Mouse (Mus musculus) neural tube, embryonic 12.5 days (tissue): ENCODE results near the gene Rora. TPM values are rescaled to one million over a fixed set of nuclear protein-coding genes. Genes with fewer than 3 reads are reported as not detected.

Source experiments
- ATAC-seq: fragments of 200-750 bp; cut with Nextera tagmentation; 2 replicates; pipeline ENCODE4 v1.8.0; 2017; ENCODE audit warnings: low read depth, mild to moderate bottlenecking, moderate TSS enrichment, moderate library complexity; ENCODE audit not compliant: low FRiP score
- H3K27ac ChIP-seq: fragments of 300-500 bp; sonication (generic); 2 replicates; pipeline ENCODE4 v1.5.1; 2016
- H3K27me3 ChIP-seq: fragments of 300-500 bp; sonication (generic); replicated peaks from 2 replicates; pipeline ENCODE4 v1.6.1; 2016; ENCODE audit warnings: mild to moderate bottlenecking
- H3K36me3 ChIP-seq: fragments of 300-500 bp; sonication (generic); 2 replicates; pipeline ENCODE4 v1.6.1; 2016; ENCODE audit warnings: mild to moderate bottlenecking
- H3K4me1 ChIP-seq: fragments of 300-500 bp; sonication (generic); 2 replicates; pipeline ENCODE4 v1.6.1; 2016
- H3K4me2 ChIP-seq: fragments of 300-500 bp; sonication (generic); replicated peaks from 2 replicates; pipeline ENCODE4 v1.6.1; 2016; ENCODE audit warnings: mild to moderate bottlenecking
- H3K4me3 ChIP-seq: fragments of 300-500 bp; sonication (generic); 2 replicates; pipeline ENCODE4 v1.5.1; 2016
- H3K9ac ChIP-seq: fragments of 300-500 bp; sonication (generic); 2 replicates; pipeline ENCODE4 v1.6.1; 2016; ENCODE audit warnings: mild to moderate bottlenecking
- H3K9me3 ChIP-seq: fragments of 300-500 bp; sonication (generic); 2 replicates; pipeline ENCODE4 v1.6.1; 2016; ENCODE audit warnings: mild to moderate bottlenecking
- WGBS: fragments of 180-500 bp; shearing (Covaris S2); methylation state at CpG from one replicate; pipeline ENCODE4 v1.1.7; 2016; 5-methylcytosine and 5-hydroxymethylcytosine counted together
- polyA plus RNA-seq: library from polyadenylated mRNA; unstranded; fragments of >200 nt; fragmentation: Nextera tagmentation; extraction: Ambion mirVana; gene quantifications from 2 replicates; pipeline ENCODE4 v1.2.1, GENCODE M21; 2016

Gene Rora
- polyA plus RNA-seq, 1 experiment from 2014 or later: 5.3 TPM

GRCm38 (mm10) chr9:68913191-68913697 lies 259.7 kb downstream of the Rora start:
- H3K36me3 ChIP-seq: no peaks in the 10 kb centered on the region
- no peak overlapping the region for H3K4me2 ChIP-seq
- 0 out of 2 replicates have a peak, but pooled peaks cover 4% of the 10 kb centered on the region for H3K9me3 ChIP-seq
- ATAC-seq: no peak
- H3K27ac ChIP-seq: no peak overlapping the region
- H3K27me3 ChIP-seq: no peaks in the 10 kb centered on the region
- H3K4me3 ChIP-seq: no peak overlapping the region
- WGBS: 74% methylated on average over 10 of the region's 10 CpGs
- no peak overlapping the region for H3K9ac ChIP-seq
- no peaks in the 10 kb centered on the region for H3K4me1 ChIP-seq

- WGBS: 93% methylated on average over 4 of the region's 4 CpGs
- Histone ChIP-seq H3K4me1 (no peaks in the 10 kb centered on the region), H3K36me3 (no peaks in the 10 kb centered on the region), H3K4me2 (no peak overlapping the region), H3K4me3 (no peak overlapping the region), H3K9me3 (0 out of 2 replicates have a peak, but pooled peaks cover 4% of the 10 kb centered on the region), H3K9ac (no peak overlapping the region), H3K27ac (no peak overlapping the region), H3K27me3 (no peaks in the 10 kb centered on the region)
- no peak for ATAC-seq
Measured at GRCm38 (mm10) chr9:68914541-68915275, 261.1 kb downstream of the Rora start.

- no peak overlapping the region for H3K27ac ChIP-seq
- no peak for ATAC-seq
- 68% methylated on average over 1 of the region's 1 CpGs for WGBS
- H3K4me2 ChIP-seq: no peak overlapping the region
- H3K4me1 ChIP-seq: no peaks in the 10 kb centered on the region
- no peak overlapping the region for H3K9ac ChIP-seq
- H3K9me3 ChIP-seq: 0 out of 2 replicates have a peak, but pooled peaks cover 4% of the 10 kb centered on the region
- H3K27me3 ChIP-seq: no peaks in the 10 kb centered on the region
- no peak overlapping the region for H3K4me3 ChIP-seq
- no peaks in the 10 kb centered on the region for H3K36me3 ChIP-seq
Measured at GRCm38 (mm10) chr9:68916741-68917140, 263.2 kb downstream of the Rora start.

GRCm38 (mm10) chr9:68923128-68923601 lies 269.6 kb downstream of the Rora start:
- no peaks in the 10 kb centered on the region for H3K36me3 ChIP-seq
- no peaks in the 10 kb centered on the region for H3K27me3 ChIP-seq
- whole genome bisulfite sequencing: 85% methylated on average over 12 of the region's 12 CpGs
- H3K4me2 ChIP-seq: no peak overlapping the region
- no peak overlapping the region for H3K9ac ChIP-seq
- H3K4me1 ChIP-seq: no peaks in the 10 kb centered on the region
- no peak overlapping the region for H3K4me3 ChIP-seq
- no peak overlapping the region for H3K27ac ChIP-seq
- ATAC-seq: no peak
- 0 out of 2 replicates have a peak, but pooled peaks cover under 1% of the 10 kb centered on the region for H3K9me3 ChIP-seq

- no peak overlapping the region for H3K9ac ChIP-seq
- ATAC-seq: no peak
- H3K36me3 ChIP-seq: no peaks in the 10 kb centered on the region
- H3K27me3 ChIP-seq: no peaks in the 10 kb centered on the region
- WGBS: 94% methylated on average over 6 of the region's 6 CpGs
- H3K9me3 ChIP-seq: no peaks in the 10 kb centered on the region
- H3K4me3 ChIP-seq: no peak overlapping the region
- 0 out of 2 replicates have a peak, but pooled peaks cover 6% of the 10 kb centered on the region for H3K4me1 ChIP-seq
- no peak overlapping the region for H3K27ac ChIP-seq
- H3K4me2 ChIP-seq: no peak overlapping the region
Measured at GRCm38 (mm10) chr9:68926406-68926805, 272.8 kb downstream of the Rora start.

GRCm38 (mm10) chr9:68933159-68933558 lies 279.6 kb downstream of the Rora start:
- Histone ChIP-seq H3K9ac (no peak overlapping the region), H3K27ac (no peak overlapping the region), H3K27me3 (no peaks in the 10 kb centered on the region), H3K4me3 (no peak overlapping the region), H3K36me3 (no peaks in the 10 kb centered on the region), H3K9me3 (no peaks in the 10 kb centered on the region), H3K4me1 (0 out of 2 replicates have a peak, but pooled peaks cover 6% of the 10 kb centered on the region), H3K4me2 (no peak overlapping the region)
- ATAC-seq: no peak
- WGBS: 53% methylated on average over 3 of the region's 3 CpGs

- Histone ChIP-seq H3K4me3 (no peak overlapping the region), H3K4me1 (0 out of 2 replicates have a peak, but pooled peaks cover 6% of the 10 kb centered on the region), H3K27me3 (no peaks in the 10 kb centered on the region), H3K9me3 (no peaks in the 10 kb centered on the region), H3K4me2 (no peak overlapping the region), H3K9ac (no peak overlapping the region), H3K27ac (no peak overlapping the region), H3K36me3 (no peaks in the 10 kb centered on the region)
- no peak for ATAC-seq
- 80% methylated on average over 4 of the region's 4 CpGs for whole genome bisulfite sequencing
Measured at GRCm38 (mm10) chr9:68934238-68934637, 280.7 kb downstream of the Rora start.

- H3K27me3 ChIP-seq: no peaks in the 10 kb centered on the region
- no peaks in the 10 kb centered on the region for H3K36me3 ChIP-seq
- H3K4me3 ChIP-seq: no peak overlapping the region
- H3K9ac ChIP-seq: no peak overlapping the region
- H3K9me3 ChIP-seq: no peaks in the 10 kb centered on the region
- no peak overlapping the region for H3K27ac ChIP-seq
- no peak for ATAC-seq
- no peak overlapping the region for H3K4me2 ChIP-seq
- H3K4me1 ChIP-seq: no peaks in the 10 kb centered on the region
- WGBS: 48% methylated on average over 11 of the region's 11 CpGs
Measured at GRCm38 (mm10) chr9:68935611-68936010, 282.0 kb downstream of the Rora start.

- no peak for ATAC-seq
- no peaks in the 10 kb centered on the region for H3K4me1 ChIP-seq
Measured at GRCm38 (mm10) chr9:68941037-68941436, 287.5 kb downstream of the Rora start.

GRCm38 (mm10) chr9:68942595-68943011 lies 289.0 kb downstream of the Rora start:
- no peaks in the 10 kb centered on the region for H3K9me3 ChIP-seq
- 79% methylated on average over 4 of the region's 4 CpGs for WGBS
- no peak overlapping the region for H3K4me3 ChIP-seq
- no peaks in the 10 kb centered on the region for H3K27me3 ChIP-seq
- H3K4me2 ChIP-seq: no peak overlapping the region
- peaks cover 9% of the 10 kb centered on the region for H3K4me1 ChIP-seq
- no peaks in the 10 kb centered on the region for H3K36me3 ChIP-seq
- H3K27ac ChIP-seq: no peak overlapping the region
- ATAC-seq: no peak
- no peak overlapping the region for H3K9ac ChIP-seq

More at GRCm38 (mm10) chr9:68941037-68941436, 287.5 kb downstream of the Rora start:
- 85% methylated on average over 7 of the region's 7 CpGs for WGBS
- Histone ChIP-seq H3K9me3 (no peaks in the 10 kb centered on the region), H3K36me3 (no peaks in the 10 kb centered on the region), H3K27me3 (no peaks in the 10 kb centered on the region), H3K4me3 (no peak overlapping the region), H3K27ac (no peak overlapping the region), H3K4me2 (no peak overlapping the region), H3K9ac (no peak overlapping the region)

- Histone ChIP-seq H3K27me3 (no peaks in the 10 kb centered on the region), H3K9ac (no peak overlapping the region), H3K4me1 (peaks cover 19% of the 10 kb centered on the region), H3K4me3 (no peak overlapping the region), H3K4me2 (no peak overlapping the region), H3K36me3 (no peaks in the 10 kb centered on the region), H3K9me3 (no peaks in the 10 kb centered on the region), H3K27ac (no peak overlapping the region)
- ATAC-seq: no peak
- WGBS: 93% methylated on average over 3 of the region's 3 CpGs
Measured at GRCm38 (mm10) chr9:68944026-68944425, 290.4 kb downstream of the Rora start.

GRCm38 (mm10) chr9:68947707-68948106 lies 294.1 kb downstream of the Rora start:
- 7% methylated on average over 6 of the region's 6 CpGs for WGBS
- no peaks in the 10 kb centered on the region for H3K27me3 ChIP-seq
- H3K4me2 ChIP-seq: peak overlapping the region; percentile 2; the same call in 1 of the 2 replicates
- no peak overlapping the region for H3K9ac ChIP-seq
- H3K9me3 ChIP-seq: no peaks in the 10 kb centered on the region
- no peak overlapping the region for H3K27ac ChIP-seq
- ATAC-seq: peak; percentile 68
- H3K36me3 ChIP-seq: no peaks in the 10 kb centered on the region
- H3K4me3 ChIP-seq: no peak overlapping the region
- H3K4me1 ChIP-seq: peaks cover 19% of the 10 kb centered on the region
